ENCODE assay signal across 39 mouse cellular contexts in genomic region chr17:34549843-34550242, GRCm38 (mm10). TPM values are rescaled to one million over a fixed set of nuclear protein-coding genes. Genes with fewer than 3 reads are reported as not detected.
"Had no signal": no experiment of that assay in that cellular context is flagged by ENCODE, and none has a peak within 500 bp of the region (broad histone marks: within the 10 kb centered on the region; RNA-seq: fewer than 3 reads in every experiment).

No protein-coding gene starts in this region.

- H3K36me3 ChIP-seq: embryonic facial prominence, embryonic 10.5 days; embryonic facial prominence, embryonic 12.5 days; embryonic facial prominence, embryonic 13.5 days; embryonic facial prominence, embryonic 15.5 days; forebrain, embryonic 10.5 days; forebrain, embryonic 12.5 days; forebrain, embryonic 15.5 days had no signal

- H3K27ac ChIP-seq: embryonic facial prominence, embryonic 10.5 days; embryonic facial prominence, embryonic 12.5 days; embryonic facial prominence, embryonic 13.5 days; embryonic facial prominence, embryonic 15.5 days; forebrain, embryonic 10.5 days; forebrain, embryonic 12.5 days; forebrain, embryonic 13.5 days; forebrain, embryonic 15.5 days; gastrocnemius, adult 2 months had no signal

- H3K9me3 ChIP-seq: embryonic facial prominence, embryonic 10.5 days; embryonic facial prominence, embryonic 12.5 days; embryonic facial prominence, embryonic 13.5 days; embryonic facial prominence, embryonic 15.5 days; forebrain, embryonic 10.5 days; forebrain, embryonic 12.5 days; forebrain, embryonic 13.5 days; forebrain, embryonic 15.5 days had no signal

- H3K4me2 ChIP-seq: embryonic facial prominence, embryonic 12.5 days; embryonic facial prominence, embryonic 13.5 days; embryonic facial prominence, embryonic 15.5 days; forebrain, embryonic 12.5 days; forebrain, embryonic 13.5 days; forebrain, embryonic 15.5 days had no signal

- ATAC-seq: forebrain, embryonic 13.5 days; forebrain, embryonic 14.5 days; forebrain, embryonic 15.5 days; forebrain, embryonic 16.5 days; forebrain, postnatal 0 days had no signal

- H3K4me3 ChIP-seq: embryonic facial prominence, embryonic 10.5 days; embryonic facial prominence, embryonic 12.5 days; embryonic facial prominence, embryonic 13.5 days; embryonic facial prominence, embryonic 15.5 days; erythroblast, embryonic 14.5 days; forebrain, embryonic 10.5 days; forebrain, embryonic 12.5 days; forebrain, embryonic 13.5 days; forebrain, embryonic 15.5 days; gastrocnemius, adult 2 months had no signal

- H3K9ac ChIP-seq: embryonic facial prominence, embryonic 12.5 days; embryonic facial prominence, embryonic 13.5 days; embryonic facial prominence, embryonic 15.5 days; forebrain, embryonic 12.5 days; forebrain, embryonic 13.5 days; forebrain, embryonic 15.5 days; forebrain, postnatal 0 days had no signal

- H3K4me1 ChIP-seq: embryonic facial prominence, embryonic 10.5 days; embryonic facial prominence, embryonic 12.5 days; embryonic facial prominence, embryonic 13.5 days; embryonic facial prominence, embryonic 15.5 days; forebrain, embryonic 10.5 days; forebrain, embryonic 12.5 days; forebrain, embryonic 13.5 days; forebrain, embryonic 15.5 days had no signal

- DNase-seq: cerebellum, adult 18-20 months; cerebellum, adult 2 months; cerebellum, adult 8-10 months; cerebellum, adult 9-10 months; cerebellum, adult 9-11 months; cerebellum, postnatal 10 days; cerebellum, postnatal 14 days; cerebellum, postnatal 25 days; cerebellum, postnatal 36 days; embryo, embryonic 11 days; forebrain, postnatal 0 days; gastrocnemius, adult 2 months; gastrocnemius, postnatal 10 days; gastrocnemius, postnatal 14 days; gastrocnemius, postnatal 25 days; gastrocnemius, postnatal 36 days; heart, adult 18-20 months had no signal

- H3K27me3 ChIP-seq: embryonic facial prominence, embryonic 12.5 days; embryonic facial prominence, embryonic 13.5 days; embryonic facial prominence, embryonic 15.5 days; forebrain, embryonic 13.5 days; forebrain, embryonic 15.5 days had no signal

RNA-seq across cellular contexts. Expression of gene Btnl6, which starts 32.7 kb away (rescaled TPM):
- total RNA-seq: common myeloid progenitor, adult 5-6 weeks; forebrain, postnatal 0 days; gastrocnemius, adult 18-20 months; gastrocnemius, adult 2 months; gastrocnemius, adult 8-10 months; gastrocnemius, postnatal 10 days; gastrocnemius, postnatal 14 days; gastrocnemius, postnatal 25 days; gastrocnemius, postnatal 36 days; gastrocnemius, postnatal 4 days; granulocyte monocyte progenitor cell, adult 5-6 weeks; heart, adult 18-20 months had no signal
- polyA plus RNA-seq: cerebellum, adult 2 months; cortical plate, adult 2 months; embryonic facial prominence, embryonic 10.5 days; embryonic facial prominence, embryonic 11.5 days; embryonic facial prominence, embryonic 12.5 days; embryonic facial prominence, embryonic 13.5 days; embryonic facial prominence, embryonic 14.5 days; embryonic facial prominence, embryonic 15.5 days; erythroblast, embryonic 14.5 days; forebrain, embryonic 10.5 days; forebrain, embryonic 11.5 days; forebrain, embryonic 12.5 days; forebrain, embryonic 13.5 days; forebrain, embryonic 14.5 days; forebrain, embryonic 15.5 days; forebrain, embryonic 16.5 days; forebrain, postnatal 0 days; frontal cortex, adult 2 months; gonadal fat pad, adult 2 months had no signal

RNA-seq across cellular contexts. Expression of gene Ager, which starts 47.8 kb away (rescaled TPM):
- total RNA-seq: gastrocnemius, adult 18-20 months had no signal
